Mouse (Mus musculus): ENCODE measurements around the gene Tpbg. TPM values are rescaled to one million over a fixed set of nuclear protein-coding genes. Genes with fewer than 3 reads are reported as not detected.
A peak's percentile ranks its signal among the peaks of the same experiment; 100 is the strongest.
"Not testable (repeated sequence)": the region's sequence is repeated elsewhere in the genome, so short reads cannot be mapped to it uniquely, and the experiment has no call there.

Gene Tpbg
- polyA plus RNA-seq (2015; fragmentation: Nextera tagmentation; extraction: Ambion mirVana), result 17.4 and 19.2 TPM in 2 replicates

DNA sequence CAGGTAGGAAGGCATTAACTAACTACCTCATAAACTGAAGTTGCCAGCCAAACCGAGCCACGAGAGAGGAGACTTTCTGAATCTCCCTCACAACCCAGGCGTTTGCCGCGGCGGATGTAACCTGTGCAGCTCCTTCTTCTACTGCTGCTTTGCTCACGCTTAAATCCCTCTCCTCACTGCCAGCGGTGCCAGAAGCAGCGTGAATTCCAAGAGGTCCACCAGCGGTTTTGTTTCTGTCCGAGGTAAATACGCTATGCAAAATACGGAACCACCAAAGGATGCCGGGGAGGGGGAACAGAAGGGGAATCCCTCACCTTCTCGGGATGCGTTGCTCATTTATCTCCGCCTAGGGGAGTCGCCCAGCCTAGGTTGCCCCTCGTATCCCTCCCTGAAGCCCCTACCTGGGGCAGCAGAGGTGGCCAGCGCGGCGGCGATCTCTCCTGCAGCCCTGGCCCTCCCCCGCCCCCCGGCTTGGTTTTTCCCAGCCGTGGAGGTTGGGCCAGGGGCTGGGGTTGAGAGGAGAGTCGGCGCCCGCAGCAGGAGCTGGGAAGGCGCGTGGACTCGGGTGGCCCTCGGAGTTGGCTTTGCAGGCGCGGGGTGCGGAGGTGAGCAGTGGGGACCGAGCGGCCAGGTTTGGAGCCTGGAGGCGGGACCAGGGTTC lies at the start of gene Tpbg:
TSS of gene Tpbg (plus strand) at position 30 of the 661 bp plus-strand sequence.
- Histone ChIP-seq H3K9me3 (replicated peaks) (no peaks in the 10 kb centered on the region), H3K4me3 (replicated peaks) (peak within 1 kb of the TSS; percentile 60), H3K27ac (replicated peaks) (peak within 1 kb of the TSS; percentile 88), H3K27me3 (replicated peaks) (no peaks in the 10 kb centered on the region), H3K4me1 (peaks cover 23% of the 10 kb centered on the region), H3K9ac (replicated peaks) (peak within 1 kb of the TSS; percentile 74), H3K36me3 (no peaks in the 10 kb centered on the region), H3K4me2 (peak within 1 kb of the TSS; percentile 88)
- ATAC-seq (ENCODE audit: low FRiP score), result peak; percentile 88
- WGBS, result under 1% methylated on average over 36 of the region's 39 CpGs

DNA sequence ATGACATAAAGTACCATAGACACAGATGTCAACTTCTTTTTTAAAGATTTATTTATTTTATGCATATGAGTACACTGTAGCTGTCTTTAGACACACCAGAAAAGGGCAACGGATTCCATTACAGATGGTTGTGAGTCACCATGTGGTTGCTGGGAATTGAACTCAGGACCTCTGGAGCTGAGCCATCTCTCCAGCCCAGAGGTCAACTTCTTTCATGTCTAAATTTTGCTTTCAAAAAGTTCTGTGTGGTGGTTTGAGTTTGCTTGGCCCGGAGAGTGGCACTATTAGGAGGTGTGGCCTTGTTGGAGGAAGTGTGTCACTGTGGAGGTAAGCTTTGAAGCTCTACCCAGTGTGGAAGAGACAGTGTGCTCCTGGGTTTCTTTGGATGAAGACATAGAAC lies 40.2 kb upstream of the Tpbg start:
- not testable (repeated sequence) for H3K36me3 ChIP-seq; H3K9me3 ChIP-seq (replicated peaks); H3K9ac ChIP-seq (replicated peaks); H3K27me3 ChIP-seq (replicated peaks); ATAC-seq (ENCODE audit: low FRiP score); H3K27ac ChIP-seq (replicated peaks); H3K4me3 ChIP-seq (replicated peaks); H3K4me1 ChIP-seq; H3K4me2 ChIP-seq
- WGBS, result 81% methylated on average over 2 of the region's 2 CpGs

GRCm38 (mm10) chr9:85802563-85802962 lies 39.6 kb upstream of the Tpbg start:
- Histone ChIP-seq H3K36me3 (no peaks in the 10 kb centered on the region), H3K4me3 (replicated peaks) (no peak overlapping the region), H3K9ac (replicated peaks) (no peak overlapping the region), H3K4me2 (no peak overlapping the region), H3K4me1 (no peaks in the 10 kb centered on the region), H3K9me3 (replicated peaks) (no peaks in the 10 kb centered on the region), H3K27me3 (replicated peaks) (no peaks in the 10 kb centered on the region), H3K27ac (replicated peaks) (no peak overlapping the region)
- no peak for ATAC-seq (ENCODE audit: low FRiP score)
- WGBS, result 65% methylated on average over 4 of the region's 4 CpGs

- Histone ChIP-seq H3K9me3 (replicated peaks) (no peaks in the 10 kb centered on the region), H3K27ac (replicated peaks) (no peak overlapping the region), H3K36me3 (no peaks in the 10 kb centered on the region), H3K4me1 (no peaks in the 10 kb centered on the region), H3K4me3 (replicated peaks) (no peak overlapping the region), H3K4me2 (no peak overlapping the region), H3K9ac (replicated peaks) (no peak overlapping the region), H3K27me3 (replicated peaks) (no peaks in the 10 kb centered on the region)
- WGBS, result 88% methylated on average over 6 of the region's 6 CpGs
- no peak for ATAC-seq (ENCODE audit: low FRiP score)
Observed at GRCm38 (mm10) chr9:85806411-85806810, 35.8 kb upstream of the Tpbg start.

GRCm38 (mm10) chr9:85809246-85809645 lies 32.9 kb upstream of the Tpbg start:
- H3K9ac ChIP-seq (replicated peaks), result no peak overlapping the region
- no peak overlapping the region for H3K4me3 ChIP-seq (replicated peaks)
- H3K4me2 ChIP-seq, result no peak overlapping the region
- H3K27ac ChIP-seq (replicated peaks), result no peak overlapping the region
- ATAC-seq (ENCODE audit: low FRiP score), result no peak
- H3K9me3 ChIP-seq (replicated peaks), result no peaks in the 10 kb centered on the region
- H3K4me1 ChIP-seq, result no peaks in the 10 kb centered on the region
- no peaks in the 10 kb centered on the region for H3K36me3 ChIP-seq
- H3K27me3 ChIP-seq (replicated peaks), result no peaks in the 10 kb centered on the region
- WGBS, result 95% methylated on average over 3 of the region's 3 CpGs

DNA sequence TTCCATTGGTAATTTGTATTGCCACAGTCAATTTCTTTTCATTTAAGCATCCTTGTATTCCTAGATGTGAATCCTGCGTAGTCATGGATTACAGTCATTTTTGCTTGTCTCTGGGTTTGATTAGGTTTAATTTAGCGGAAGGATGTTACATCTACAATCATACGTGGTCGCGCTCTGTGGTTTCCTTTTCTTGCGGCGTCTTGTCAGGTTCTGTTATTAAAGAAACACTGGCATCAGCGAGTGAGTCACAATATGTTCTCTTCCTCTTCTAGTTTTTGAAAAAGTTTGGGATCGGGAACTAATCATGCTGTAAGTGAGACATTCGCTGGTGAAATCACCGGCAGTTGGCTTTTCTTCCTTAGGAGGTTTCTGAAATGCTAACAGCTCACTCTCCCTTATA lies 21.4 kb upstream of the Tpbg start:
- no peaks in the 10 kb centered on the region for H3K4me1 ChIP-seq
- no peaks in the 10 kb centered on the region for H3K9me3 ChIP-seq (replicated peaks)
- ATAC-seq (ENCODE audit: low FRiP score), result no peak
- H3K36me3 ChIP-seq, result no peaks in the 10 kb centered on the region
- 89% methylated on average over 11 of the region's 11 CpGs for WGBS
- H3K9ac ChIP-seq (replicated peaks), result no peak overlapping the region
- no peaks in the 10 kb centered on the region for H3K27me3 ChIP-seq (replicated peaks)
- no peak overlapping the region for H3K27ac ChIP-seq (replicated peaks)
- H3K4me3 ChIP-seq (replicated peaks), result no peak overlapping the region
- H3K4me2 ChIP-seq, result no peak overlapping the region

- 83% methylated on average over 17 of the region's 17 CpGs for WGBS
- no peak; the same call in 1 of the 2 replicates for ATAC-seq (ENCODE audit: low FRiP score)
Observed at GRCm38 (mm10) chr9:85835521-85836425, 6.4 kb upstream of the Tpbg start.

DNA sequence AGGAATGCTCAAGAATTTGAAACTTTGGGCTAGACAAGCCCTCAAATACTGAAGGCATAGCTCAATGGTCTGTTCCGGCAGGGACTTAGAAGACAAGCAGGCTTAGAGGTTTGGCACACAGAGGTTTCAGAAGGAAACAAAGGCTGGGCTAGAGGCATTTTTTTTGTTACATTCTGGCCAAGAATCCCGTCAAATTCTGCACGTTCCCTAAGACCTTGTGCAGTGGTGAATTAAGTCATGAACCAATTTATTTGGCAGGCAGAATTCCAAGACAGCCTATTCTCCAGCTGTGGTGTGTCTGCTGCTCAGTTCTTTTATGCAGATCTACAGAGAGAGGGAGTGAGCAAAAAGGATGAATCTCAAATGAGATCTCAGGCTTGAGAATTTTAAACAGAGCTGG lies 2.6 kb upstream of the Tpbg start:
- WGBS, result 30% methylated on average over 3 of the region's 3 CpGs

More at GRCm38 (mm10) chr9:85835521-85836425, 6.4 kb upstream of the Tpbg start:
- no peaks in the 10 kb centered on the region for H3K27me3 ChIP-seq (replicated peaks)
- no peaks in the 10 kb centered on the region for H3K9me3 ChIP-seq (replicated peaks)
- no peak overlapping the region for H3K4me3 ChIP-seq (replicated peaks)
- H3K27ac ChIP-seq (replicated peaks), result no peak overlapping the region
- no peak overlapping the region for H3K4me2 ChIP-seq
- no peaks in the 10 kb centered on the region for H3K4me1 ChIP-seq
- no peaks in the 10 kb centered on the region for H3K36me3 ChIP-seq
- no peak overlapping the region for H3K9ac ChIP-seq (replicated peaks)

GRCm38 (mm10) chr9:85841891-85842290 lies 289 bp upstream of the Tpbg start:
- H3K4me2 ChIP-seq, result peak overlapping the region; percentile 88
- no peaks in the 10 kb centered on the region for H3K9me3 ChIP-seq (replicated peaks)
- H3K9ac ChIP-seq (replicated peaks), result 0 out of 2 replicates have a peak overlapping the region, but pooled peaks have one; percentile 9
- peak overlapping the region; percentile 88; the same call in 1 of the 2 replicates for H3K27ac ChIP-seq (replicated peaks)
- H3K27me3 ChIP-seq (replicated peaks), result no peaks in the 10 kb centered on the region
- no peak for ATAC-seq (ENCODE audit: low FRiP score)
- peak overlapping the region; percentile 60 for H3K4me3 ChIP-seq (replicated peaks)
- H3K36me3 ChIP-seq, result no peaks in the 10 kb centered on the region
- peaks cover 23% of the 10 kb centered on the region for H3K4me1 ChIP-seq
- whole genome bisulfite sequencing, result 0% methylated on average over 16 of the region's 16 CpGs

More for the DNA sequence above, 2.6 kb upstream of the Tpbg start:
- Histone ChIP-seq H3K9ac (replicated peaks) (no peak overlapping the region), H3K4me3 (replicated peaks) (no peak overlapping the region), H3K9me3 (replicated peaks) (no peaks in the 10 kb centered on the region), H3K4me1 (peaks cover 18% of the 10 kb centered on the region), H3K36me3 (no peaks in the 10 kb centered on the region), H3K27me3 (replicated peaks) (no peaks in the 10 kb centered on the region), H3K4me2 (no peak overlapping the region), H3K27ac (replicated peaks) (no peak overlapping the region)
- no peak for ATAC-seq (ENCODE audit: low FRiP score)

- ATAC-seq (ENCODE audit: low FRiP score), result peak; percentile 63
- Histone ChIP-seq H3K4me3 (replicated peaks) (peak overlapping the region; percentile 60), H3K9me3 (replicated peaks) (no peaks in the 10 kb centered on the region), H3K27me3 (replicated peaks) (no peaks in the 10 kb centered on the region), H3K9ac (replicated peaks) (peak overlapping the region; percentile 74), H3K27ac (replicated peaks) (peak overlapping the region; percentile 88), H3K36me3 (no peaks in the 10 kb centered on the region), H3K4me2 (peak overlapping the region; percentile 88), H3K4me1 (peaks cover 23% of the 10 kb centered on the region)
- under 1% methylated on average over 58 of the region's 65 CpGs for WGBS
Observed at GRCm38 (mm10) chr9:85843031-85843890, 1.1 kb downstream of the Tpbg start.

All from neural tube, embryonic 15.5 days (tissue).